Mouse (Mus musculus): ENCODE results near the gene Olfr1225.

- TF ChIP-seq CTCF (IDR thresholded peaks at IDR 0.05; ENCODE audit: low read depth, low read length) (no peak), POLR2A (IDR thresholded peaks at IDR 0.05; ENCODE audit: extremely low read depth, insufficient read depth, low read length) (no peak)
These were observed 41.5 kb downstream of the Olfr1225 start, which contains the start of gene Olfr1222 for GRCm38 (mm10) chr2:89132954-89133353.
